Mouse (Mus musculus): Measurements from ENCODE around the gene Cyp4f17.
"Not testable (repeated sequence)": the region's sequence is repeated elsewhere in the genome, so short reads cannot be mapped to it uniquely, and the experiment has no call there.

The Cyp4f17 gene

DNA sequence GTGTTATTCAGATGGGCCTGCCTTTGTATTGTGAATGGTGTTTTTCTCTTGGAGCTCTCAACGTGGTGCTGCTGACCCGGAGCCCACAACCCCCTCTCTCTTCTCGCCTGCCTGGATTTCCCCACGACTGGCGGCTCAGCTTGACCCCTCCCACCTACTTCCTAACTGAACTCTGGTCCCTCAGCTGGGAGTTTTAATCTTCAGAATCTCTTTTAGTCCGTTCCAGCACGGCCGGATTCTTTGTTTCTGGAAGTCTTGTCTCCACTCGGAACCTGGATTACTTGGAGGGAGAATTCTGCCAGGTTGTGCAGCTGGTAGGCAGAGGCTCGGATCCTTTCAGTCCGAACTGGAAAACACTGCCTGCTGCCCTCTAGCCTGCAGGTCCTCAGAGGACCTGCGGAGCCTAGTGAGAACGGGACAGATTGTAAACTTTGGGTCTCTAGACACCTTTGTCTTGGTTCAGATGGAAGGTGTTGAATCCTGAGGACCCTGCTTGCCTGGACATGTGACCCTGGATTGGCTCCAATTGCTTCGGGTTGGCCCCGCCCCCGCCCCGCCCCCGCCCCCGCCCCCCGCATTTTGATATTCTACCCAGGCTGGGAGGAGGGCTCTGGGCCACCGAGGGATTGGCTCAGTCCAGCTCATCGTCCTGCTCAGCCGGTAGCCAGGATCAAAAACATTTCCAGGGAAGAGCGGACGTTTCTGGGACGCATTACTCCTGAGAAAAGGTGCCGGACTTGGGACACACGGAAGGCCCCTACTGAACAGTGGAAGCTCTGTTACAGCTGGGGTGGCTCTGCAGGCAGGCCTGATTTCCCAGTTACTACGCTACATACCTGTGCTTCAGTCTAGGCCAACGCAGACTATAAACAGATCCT lies at the start of gene Cyp4f17:
TSS of gene Cyp4f17 (plus strand) at position 200 of the 878 bp plus-strand sequence.
- peak; percentile 74 to 85 for DNase-seq

DNA sequence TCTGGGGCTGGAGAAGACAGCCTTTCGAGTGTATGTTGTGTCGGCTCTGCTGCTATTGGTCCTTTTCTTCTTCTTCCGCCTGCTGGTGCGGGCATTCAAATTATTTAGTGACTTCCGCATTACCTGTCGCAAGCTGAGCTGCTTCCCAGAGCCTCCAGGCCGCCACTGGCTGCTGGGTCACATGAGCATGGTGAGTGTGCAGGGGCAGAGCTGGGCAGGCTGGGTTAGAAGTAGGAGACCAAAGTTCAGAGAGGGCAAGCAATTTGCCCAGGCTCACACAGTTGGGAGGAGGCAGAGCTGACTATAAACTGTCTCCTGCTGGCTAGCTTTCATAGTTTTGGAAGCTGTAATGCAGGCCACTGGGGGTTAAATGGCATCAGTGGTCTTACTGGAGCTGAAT lies 37.4 kb upstream of the Cyp4f17 start:
- peak; percentile 21 to 52 for DNase-seq

DNA sequence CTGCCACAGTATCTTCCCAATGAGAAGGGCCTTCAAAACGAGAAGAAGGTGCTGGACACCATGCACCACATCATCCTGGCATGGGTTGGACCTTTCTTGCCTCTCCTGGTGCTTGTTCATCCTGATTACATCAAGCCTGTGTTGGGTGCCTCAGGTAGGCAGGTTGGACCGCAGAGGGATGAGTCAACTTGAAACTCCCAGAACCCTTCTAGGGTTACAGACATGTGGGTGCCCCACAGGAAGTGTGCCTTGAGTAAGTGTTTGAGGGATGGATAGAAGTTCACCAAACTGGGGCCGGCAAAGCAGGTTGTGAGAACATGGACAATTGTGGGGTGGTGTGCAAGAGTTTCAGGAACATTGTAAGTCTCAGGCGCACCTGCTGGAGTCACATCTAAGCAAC lies 35.1 kb upstream of the Cyp4f17 start:
- DNase-seq = no peak

DNA sequence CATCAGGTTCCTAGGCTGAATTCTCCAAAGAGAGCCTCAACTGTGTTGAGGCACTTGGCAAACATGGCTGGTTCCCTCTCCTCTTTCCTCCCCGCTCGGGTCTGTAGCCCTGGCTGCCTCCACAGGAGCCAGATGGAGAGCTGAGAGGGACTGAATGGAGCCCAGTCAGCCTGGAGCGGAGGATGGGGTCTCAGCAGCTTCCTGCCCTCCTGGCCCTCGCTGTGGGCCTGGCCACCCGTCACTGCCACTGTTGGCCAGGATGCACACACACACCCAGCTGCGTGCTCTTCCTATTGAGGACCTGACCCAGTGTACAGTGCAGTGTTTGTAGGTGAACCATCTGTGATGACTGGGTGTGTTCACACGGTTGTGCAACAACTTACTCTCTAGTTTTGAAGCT lies 33.7 kb upstream of the Cyp4f17 start:
- DNase-seq = no peak

DNA sequence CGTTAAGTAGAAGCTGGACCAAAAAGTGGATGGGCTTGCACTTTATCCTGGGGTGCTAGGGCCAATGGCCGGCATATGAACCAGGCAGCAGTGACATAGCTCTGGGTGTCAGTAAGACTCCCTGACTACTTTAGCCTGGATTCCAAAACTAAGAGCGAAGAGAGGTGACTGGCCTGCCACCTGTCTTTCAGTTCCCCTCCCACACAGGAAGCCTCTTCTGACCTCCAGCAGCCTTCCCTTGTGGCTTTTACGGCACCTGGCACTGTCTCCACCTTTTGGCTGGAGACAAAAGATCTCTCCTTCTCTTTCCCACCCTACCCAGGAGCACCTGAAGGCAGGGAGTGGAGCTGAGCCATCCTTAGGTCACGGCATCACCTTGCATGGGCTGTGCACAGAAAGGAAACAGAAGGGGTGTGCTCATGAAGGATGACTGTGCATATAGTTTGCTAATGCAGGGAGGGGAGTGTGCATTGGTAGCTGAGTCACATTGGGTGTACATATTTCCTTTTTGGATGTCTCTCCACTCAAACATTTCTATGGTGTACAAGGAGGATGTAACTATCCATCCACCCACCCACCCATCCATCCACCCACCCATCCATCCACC lies 30.8 kb upstream of the Cyp4f17 start:
- DNase-seq = no peak

DNA sequence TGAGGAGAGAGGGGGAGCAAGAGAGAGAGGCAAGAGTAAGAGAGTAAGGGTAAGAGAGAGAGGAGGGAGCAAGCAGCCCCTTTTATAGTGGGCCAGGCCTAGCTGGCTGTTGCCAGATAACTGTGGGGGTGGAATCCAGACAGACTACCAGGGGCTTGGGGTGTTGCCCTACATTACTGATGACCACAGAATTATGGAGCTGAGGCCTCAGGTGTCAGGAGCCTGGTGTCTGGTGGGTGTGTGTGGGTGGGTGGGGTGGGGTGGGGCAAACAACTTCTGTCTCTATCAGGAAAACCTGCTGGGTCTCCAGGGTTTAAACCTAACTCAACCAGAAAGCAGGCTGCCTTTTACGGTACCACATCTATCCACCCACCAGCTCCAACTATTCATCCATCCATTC lies 28.6 kb upstream of the Cyp4f17 start:
- no peak for DNase-seq

DNA sequence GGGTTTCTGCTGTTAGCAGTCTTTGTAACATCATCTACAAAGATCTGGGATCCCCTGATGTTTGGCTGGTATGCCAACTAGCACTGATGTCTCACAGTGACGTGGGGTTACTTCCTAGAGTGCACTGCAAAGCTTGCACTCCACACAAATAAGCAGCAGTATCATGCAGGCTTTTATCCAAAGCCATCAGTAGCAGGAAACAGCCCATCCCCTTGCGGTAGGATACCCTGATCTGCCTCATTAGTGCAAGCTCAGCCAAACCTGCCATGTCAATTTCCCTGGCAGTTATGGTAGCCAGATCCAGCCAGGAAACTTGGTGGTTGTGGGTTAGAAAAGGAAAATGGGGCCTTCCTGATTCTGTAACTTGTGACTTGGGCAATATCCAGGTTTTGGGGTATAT lies 27.1 kb upstream of the Cyp4f17 start:
- no peak for DNase-seq

DNA sequence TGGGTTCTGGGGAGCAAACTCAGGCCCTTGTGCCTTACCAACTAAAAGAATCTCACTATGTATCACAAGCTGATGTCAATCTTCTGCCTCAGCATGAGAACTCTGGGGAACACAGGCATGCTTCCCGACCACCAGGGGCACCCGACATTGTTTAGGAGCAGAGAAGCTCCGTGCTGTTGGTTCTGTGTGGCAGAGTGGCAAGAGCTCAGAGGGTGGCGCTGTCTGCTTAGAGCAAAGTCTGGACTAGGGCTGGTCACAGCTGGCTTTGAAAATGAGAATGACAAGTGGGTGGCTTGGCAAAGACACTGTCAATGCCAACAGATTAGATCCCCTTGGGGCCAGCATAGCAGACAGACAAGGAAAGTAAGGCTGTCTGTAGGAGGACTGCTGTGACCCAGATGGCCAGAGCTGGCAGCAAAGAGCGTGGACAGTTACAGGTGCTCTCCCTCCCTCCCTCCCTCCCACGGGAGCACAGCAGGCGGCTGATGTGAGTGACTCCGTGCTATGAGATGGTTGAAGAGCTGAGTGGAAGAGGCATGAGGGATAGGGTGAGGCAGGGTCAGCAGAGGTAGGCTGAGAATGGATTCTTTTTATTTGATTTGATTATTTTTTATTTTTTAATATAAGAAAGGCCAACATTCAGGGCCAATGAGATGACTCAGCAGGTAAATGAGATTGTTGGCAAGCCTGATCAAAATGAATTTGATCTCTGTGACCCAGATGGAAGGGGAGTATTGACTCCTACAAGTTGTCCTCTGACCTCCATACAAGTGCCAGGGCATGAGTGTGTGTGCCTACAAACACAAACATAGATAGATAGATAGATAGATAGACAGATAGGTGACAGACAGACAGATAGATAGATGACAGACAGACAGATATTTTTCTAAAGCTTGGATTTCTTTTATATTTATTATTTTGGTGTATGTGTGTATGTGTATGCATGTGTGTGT lies 26.0 kb upstream of the Cyp4f17 start:
- DNase-seq = peak in 1 of 2 experiments; percentile 8

DNA sequence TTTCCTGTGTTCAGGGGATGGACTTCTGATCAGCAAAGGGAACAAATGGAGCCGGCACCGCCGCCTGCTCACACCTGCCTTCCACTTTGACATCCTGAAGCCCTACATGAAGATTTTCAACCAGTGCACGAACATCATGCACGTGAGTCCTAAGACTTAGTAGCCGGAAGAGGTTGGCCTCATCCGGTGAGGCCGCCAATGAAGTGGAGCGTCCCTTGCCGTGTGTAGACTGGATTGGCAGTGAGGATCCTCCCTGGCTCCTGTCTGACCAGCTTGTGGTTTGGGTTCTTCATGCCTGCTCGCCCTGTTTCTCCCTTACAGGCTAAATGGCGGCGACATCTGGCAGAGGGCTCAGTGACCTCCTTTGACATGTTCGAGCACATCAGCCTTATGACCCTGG lies 24.1 kb upstream of the Cyp4f17 start:
- DNase-seq = no peak

DNA sequence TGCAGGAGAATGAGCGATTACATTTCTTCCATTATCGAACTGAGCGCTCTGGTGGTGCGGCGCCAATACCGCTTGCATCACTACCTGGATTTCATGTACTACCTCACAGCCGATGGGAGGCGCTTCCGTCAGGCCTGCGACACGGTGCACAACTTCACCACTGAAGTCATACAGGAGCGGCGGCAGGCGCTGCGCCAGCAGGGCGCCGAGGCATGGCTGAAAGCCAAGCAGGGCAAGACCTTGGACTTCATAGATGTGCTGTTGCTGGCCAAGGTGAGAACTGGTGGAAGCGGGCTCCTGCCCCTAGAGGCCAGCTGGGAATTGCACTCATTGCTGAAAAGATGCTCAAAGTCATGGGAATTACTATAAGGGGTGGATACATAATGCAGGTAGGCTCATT lies 22.6 kb upstream of the Cyp4f17 start:
- DNase-seq = peak; percentile 94 to 96

DNA sequence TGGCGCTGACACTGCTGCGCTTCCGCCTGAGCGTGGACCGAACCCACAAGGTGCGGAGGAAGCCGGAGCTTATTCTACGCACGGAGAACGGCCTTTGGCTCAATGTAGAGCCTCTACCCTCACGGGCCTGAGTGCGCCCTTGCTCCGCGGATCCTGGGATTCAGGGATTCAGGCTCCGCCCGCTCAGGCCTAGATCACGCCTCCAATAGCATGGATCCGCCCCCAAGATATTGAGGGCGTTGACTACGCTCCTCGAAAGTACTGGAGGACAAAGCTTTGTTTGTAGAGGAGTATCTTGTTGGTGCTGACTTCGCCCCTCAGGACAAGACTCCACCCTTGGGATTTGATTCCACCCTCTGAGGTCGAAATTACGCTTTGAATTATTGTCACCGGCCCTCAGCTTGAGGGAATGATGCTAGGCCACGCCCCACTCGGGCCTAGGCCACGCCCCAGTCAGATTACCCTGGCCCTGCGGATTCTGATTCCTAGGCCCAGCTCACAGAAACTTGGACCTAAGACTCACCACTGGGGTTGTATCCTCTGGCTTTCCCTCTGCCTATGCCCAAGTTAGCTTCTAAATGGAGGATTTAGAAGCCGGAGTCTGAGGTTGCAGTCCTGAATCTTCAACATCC lies 13.4 kb upstream of the Cyp4f17 start:
- DNase-seq = peak; percentile 45 to 53

DNA sequence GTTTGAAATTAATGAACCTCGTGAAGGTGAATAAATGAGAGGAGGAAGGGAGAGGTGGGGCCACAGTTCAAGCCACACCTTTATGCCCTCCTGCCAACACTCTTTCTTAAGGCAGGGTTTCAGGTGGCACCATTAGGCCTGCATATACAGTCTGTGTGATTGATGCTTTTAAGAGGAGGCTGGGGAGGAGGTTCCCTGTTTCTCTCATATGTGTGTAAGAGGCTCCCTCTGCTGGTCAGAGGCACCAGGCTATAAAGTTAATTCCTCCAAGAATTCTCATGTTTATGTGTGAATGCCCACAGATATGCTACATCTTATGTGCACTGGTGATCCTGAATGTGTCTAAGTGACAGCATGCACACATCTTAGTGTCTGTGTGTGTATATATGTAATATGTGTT lies 11.2 kb upstream of the Cyp4f17 start:
- peak; percentile 67 to 86 for DNase-seq

DNA sequence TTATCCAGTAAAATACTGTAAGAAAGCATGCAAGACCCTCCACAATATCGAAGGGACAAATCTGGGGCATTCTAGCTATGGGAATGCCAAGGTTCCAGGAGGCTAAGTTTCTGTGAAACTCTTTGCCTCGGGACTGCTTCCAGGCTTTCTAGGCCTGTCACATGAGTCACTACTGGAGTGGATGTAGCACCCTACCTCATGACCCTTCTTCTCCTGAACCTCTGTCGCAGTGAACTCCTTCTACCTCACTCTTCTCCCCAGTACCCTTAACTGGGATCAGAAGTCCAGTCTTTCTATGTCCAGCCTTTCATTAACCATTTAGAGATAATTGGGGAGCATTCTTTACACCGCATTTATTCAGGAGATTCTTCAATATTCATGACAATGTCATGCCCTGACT lies 5.3 kb upstream of the Cyp4f17 start:
- DNase-seq = not testable (repeated sequence)

DNA sequence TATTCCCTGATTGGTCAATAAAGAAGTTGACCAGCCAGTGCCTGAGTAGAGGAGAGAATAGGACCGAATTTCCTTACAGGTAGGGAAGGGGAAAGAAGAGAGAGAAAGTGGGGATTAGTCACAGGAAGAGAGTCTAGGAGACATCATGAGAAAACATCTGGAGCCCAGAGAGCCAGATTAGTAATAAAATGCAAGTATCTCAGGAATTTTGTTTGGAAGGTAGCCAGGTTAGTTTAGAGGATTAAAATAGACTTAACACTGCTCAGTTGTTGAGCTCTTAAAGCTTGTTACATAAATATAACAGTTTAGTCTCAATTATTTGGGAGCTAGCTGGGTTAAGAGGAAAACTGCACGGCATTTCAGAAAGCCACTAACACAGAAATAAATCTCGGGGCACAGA lies 4.8 kb upstream of the Cyp4f17 start:
- DNase-seq = no peak

DNA sequence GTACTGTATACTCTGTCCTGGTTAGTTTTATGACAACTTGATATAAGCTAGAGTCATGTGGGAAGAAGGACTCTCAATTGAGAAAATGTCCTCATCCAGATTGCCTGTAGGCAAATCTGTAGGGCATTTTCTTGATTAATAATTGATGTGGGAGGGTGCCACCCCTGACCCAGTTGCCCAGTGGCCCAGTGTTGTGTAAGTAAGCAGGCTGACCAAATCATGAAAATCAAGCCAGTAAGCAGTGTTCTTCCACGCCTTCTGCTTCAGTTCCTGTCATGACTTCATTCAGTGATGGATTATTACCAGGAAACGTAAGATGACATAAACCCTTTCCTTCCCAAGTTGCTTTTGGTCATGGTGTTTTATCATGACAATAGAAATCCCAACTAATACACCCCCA lies 2.7 kb upstream of the Cyp4f17 start:
- peak in 1 of 2 experiments; percentile 52 for DNase-seq

DNA sequence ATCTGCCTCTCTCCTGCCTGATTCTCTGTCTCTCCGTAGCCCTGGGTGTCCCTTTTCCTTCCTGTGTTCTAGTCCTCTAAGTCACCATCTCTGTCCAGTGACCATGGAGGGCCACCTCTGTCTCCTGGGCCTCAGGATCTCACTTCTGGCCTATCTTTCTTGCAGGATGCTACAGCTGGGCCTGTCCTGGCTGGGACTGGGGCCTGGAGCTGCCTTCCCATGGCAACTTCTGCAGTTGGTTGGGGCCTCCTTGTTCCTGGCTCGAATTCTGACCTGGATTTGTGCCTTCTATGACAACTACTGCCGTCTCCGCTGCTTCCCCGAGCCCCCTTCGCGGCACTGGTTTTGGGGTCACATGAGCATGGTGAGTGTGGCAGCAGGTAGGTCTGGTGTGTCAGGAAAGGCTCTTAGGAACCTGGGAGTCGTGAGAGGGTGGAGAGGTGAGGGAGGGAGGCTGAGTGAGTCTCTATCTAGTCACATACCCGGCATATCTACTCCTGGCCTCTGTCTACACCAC lies 937 bp downstream of the Cyp4f17 start:
- peak in 1 of 2 experiments; percentile 48 for DNase-seq

DNA sequence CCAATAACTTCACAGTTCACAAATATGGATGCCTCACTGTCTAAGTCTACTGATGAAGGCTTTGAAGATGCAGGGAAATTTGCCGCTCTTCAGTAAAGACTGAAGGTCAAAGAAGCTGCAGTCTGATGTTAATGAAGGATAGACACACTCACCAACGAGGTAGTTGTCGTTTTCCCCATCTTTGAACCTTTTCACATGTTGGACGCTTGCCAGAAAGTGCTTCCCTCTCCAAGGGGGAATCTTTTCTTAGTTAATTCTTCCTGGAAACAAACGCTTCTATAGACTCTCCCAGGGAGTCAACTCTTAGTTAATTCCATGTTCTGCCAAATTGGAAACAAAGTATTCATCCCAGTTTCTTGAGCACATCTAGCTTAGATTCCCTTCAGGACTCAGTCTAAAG lies 10.3 kb downstream of the Cyp4f17 start:
- DNase-seq = no peak

DNA sequence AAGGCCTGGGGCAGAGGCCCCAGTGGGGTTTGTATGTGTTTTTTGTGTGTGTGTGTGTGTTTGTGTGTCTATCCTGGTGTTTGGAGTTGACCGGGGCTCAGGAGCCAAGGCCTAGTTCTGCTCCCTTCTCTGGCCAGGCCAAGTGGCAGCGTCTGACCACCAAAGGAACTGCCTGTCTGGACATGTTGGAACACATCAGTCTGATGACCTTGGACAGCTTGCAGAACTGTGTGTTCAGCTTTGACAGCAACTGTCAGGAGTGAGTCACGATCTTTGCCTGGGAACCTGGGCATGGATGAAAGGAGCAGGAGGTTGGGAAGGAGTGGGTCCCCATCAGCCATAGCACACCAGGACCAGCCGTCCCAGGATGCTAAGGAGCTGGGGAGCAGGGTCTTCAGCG lies 16.1 kb downstream of the Cyp4f17 start:
- no peak for DNase-seq

DNA sequence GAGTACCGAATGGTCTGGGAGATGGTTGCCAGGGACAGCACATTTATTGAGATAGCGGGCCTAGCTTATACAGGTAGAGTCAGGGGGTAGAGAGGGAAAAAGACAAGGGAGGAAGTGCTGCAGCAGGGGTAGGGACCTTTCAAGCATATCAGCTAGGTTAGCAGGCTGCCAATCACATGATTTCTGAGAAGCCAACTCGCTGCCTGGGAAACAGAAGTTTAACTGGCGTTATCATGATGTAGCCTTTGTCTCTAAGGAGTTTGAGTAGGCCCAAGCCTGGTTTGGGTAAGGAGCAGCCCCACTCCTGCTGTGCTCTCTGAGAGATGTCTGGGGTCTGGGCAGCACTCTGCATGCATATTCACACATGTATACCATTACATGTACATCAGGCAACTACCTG lies 16.5 kb downstream of the Cyp4f17 start:
- DNase-seq = no peak

DNA sequence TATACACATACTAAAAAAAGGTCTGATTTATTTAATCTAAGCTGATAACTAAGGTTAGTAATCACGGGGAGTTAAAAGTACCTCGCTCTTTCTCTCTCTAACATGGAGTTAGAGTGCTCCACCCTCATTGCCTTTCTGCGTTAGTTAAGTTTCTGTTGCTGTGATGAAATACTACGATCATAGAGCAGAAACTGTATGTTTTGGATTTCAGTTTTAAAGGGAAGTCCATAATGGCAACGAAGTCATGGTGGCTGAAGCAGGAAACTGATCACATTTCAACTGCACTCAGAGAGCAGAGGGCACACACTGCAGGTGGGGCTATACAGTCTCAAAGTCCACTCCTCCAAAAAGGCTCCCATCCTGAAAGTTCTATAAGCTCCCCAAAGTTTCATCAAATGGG lies 17.0 kb downstream of the Cyp4f17 start:
- no peak for DNase-seq

DNA sequence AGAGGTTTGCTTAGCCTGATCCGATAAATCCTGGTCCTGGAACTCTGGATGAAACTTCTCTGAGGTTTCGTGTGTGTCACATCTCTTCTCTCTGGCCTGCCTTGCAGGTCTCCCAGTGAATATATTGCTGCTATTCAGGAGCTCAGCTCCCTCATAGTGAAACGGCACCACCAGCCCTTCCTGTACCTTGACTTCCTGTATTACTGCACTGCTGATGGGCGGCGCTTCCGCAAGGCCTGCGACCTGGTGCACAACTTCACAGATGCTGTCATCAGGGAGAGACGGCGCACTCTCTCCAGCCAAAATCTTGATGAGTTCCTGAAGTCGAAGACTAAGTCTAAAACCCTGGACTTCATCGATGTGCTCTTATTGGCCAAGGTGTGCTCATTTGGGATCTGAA lies 18.0 kb downstream of the Cyp4f17 start:
- DNase-seq = no peak

DNA sequence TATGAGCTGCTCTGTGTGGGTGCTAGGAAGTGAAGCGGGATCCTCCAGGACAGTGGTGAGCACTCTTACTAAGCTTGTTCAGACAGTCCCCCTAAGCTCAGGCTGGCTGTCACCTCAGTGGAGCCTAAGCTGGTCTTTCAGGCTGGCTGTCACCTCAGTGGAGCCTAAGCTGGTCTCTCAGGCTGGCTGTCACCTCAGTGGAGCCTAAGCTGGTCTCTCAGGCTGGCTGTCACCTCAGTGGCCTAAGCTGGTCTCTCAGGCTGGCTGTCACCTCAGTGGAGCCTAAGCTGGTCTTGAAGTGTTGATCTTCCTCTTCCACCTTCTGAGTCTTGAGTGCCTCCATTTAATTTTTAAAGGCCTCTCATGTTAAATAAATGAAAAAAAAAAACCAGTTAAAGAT lies 20.5 kb downstream of the Cyp4f17 start:
- DNase-seq = not testable (repeated sequence)

DNA sequence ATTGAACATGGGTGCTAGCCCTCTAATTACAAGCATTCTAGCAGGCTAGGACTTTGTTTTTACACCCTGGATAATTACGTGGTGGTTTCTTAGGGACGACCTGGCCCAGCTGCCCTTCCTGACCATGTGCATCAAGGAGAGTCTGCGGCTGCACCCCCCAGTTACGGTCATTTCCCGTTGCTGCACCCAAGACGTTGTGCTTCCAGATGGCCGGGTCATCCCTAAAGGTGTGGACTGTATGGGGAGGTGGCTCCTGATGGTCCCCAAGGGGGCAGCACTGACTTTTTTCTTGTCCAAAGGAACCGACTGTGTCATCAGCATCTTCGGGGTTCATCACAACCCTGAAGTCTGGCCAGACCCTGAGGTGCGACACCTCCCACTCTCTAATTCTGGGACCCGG lies 21.9 kb downstream of the Cyp4f17 start:
- DNase-seq = no peak
